Mouse (Mus musculus): ENCODE data around the gene Egln2. TPM values are rescaled to one million over a fixed set of nuclear protein-coding genes. Genes with fewer than 3 reads are reported as not detected.

Egln2 gene
- total and polyA plus RNA-seq, 3 experiments, result 69.5 to 80.1 TPM; not detected in 1

GRCm38 (mm10) chr7:27160921-27161320, 5.7 kb downstream of the Egln2 start:
- no peak overlapping the region for H3K9ac ChIP-seq (ENCODE audit: control insufficient read depth, low read depth, low read length, poor library complexity, severe bottlenecking)
- H3K79me2 ChIP-seq (ENCODE audit: control insufficient read depth, insufficient read depth, low read length, poor library complexity), result peaks cover 7% of the 10 kb centered on the region
- H3K9me3 ChIP-seq (replicated peaks; ENCODE audit: insufficient read depth, low read length), result no peaks in the 10 kb centered on the region
- TF ChIP-seq POLR2A (IDR thresholded peaks at IDR 0.05; ENCODE audit: control insufficient read depth in 1 of 2, insufficient read depth in 1 of 2, low read depth in 1 of 2, low read length in 2 of 2, poor library complexity in 1 of 2) (0 out of 4 replicates have a peak, but pooled peaks of 1 of the 2 experiments have one; percentile 13), ZKSCAN1 (IDR thresholded peaks at IDR 0.05; ENCODE audit: low read depth, low read length) (no peak), GABPA (IDR thresholded peaks at IDR 0.05; ENCODE audit: low read depth, low read length) (no peak), CTCF (IDR thresholded peaks at IDR 0.05 in 2 of 3, conservative IDR thresholded peaks at IDR 0.05 in 1 of 3; ENCODE audit: control insufficient read depth in 1 of 3, insufficient read depth in 1 of 3, low read depth in 2 of 3, low read length in 3 of 3, poor library complexity in 1 of 3, severe bottlenecking in 1 of 3) (no peak), MEF2A (IDR thresholded peaks at IDR 0.05; ENCODE audit: extremely low read depth, insufficient replicate concordance, low read depth, low read length, poor library complexity, severe bottlenecking) (no peak), POLR2AphosphoS2 (IDR thresholded peaks at IDR 0.05; ENCODE audit: low read length) (no peak), MYC (IDR thresholded peaks at IDR 0.05; ENCODE audit: low read depth, low read length) (no peak), GATA1 (IDR thresholded peaks at IDR 0.05; ENCODE audit: low read depth, low read length) (no peak), MXI1 (IDR thresholded peaks at IDR 0.05; ENCODE audit: low read depth, low read length) (no peak)
- no peak overlapping the region for H3K27ac ChIP-seq (ENCODE audit: control insufficient read depth, low read depth, low read length)
- DNase-seq (ENCODE audit: low read depth, low spot score), result no peak
- H3K36me3 ChIP-seq (ENCODE audit: control insufficient read depth in 1 of 2, insufficient read depth in 2 of 2, low read length in 2 of 2), result peaks cover 0 to 2% of the 10 kb centered on the region in 2 experiments; a peak in 1 of 4 replicates
- no peak overlapping the region for H3K4me3 ChIP-seq (ENCODE audit: control insufficient read depth in 1 of 2, insufficient read depth in 1 of 2, low read depth in 2 of 2, low read length in 2 of 2)
- H3K4me1 ChIP-seq (ENCODE audit: control insufficient read depth in 1 of 2, insufficient read depth in 2 of 2, low read length in 2 of 2), result no peaks in the 10 kb centered on the region
- H3K27me3 ChIP-seq (ENCODE audit: control insufficient read depth in 1 of 2, insufficient read depth in 2 of 2, low read length in 2 of 2), result no peaks in the 10 kb centered on the region

GRCm38 (mm10) chr7:27159882-27160281, 6.7 kb downstream of the Egln2 start:
- no peak overlapping the region for H3K9ac ChIP-seq (ENCODE audit: control insufficient read depth, low read depth, low read length, poor library complexity, severe bottlenecking)
- H3K79me2 ChIP-seq (ENCODE audit: control insufficient read depth, insufficient read depth, low read length, poor library complexity), result peaks cover 1% of the 10 kb centered on the region; the same call in 1 of the 2 replicates
- H3K4me1 ChIP-seq (ENCODE audit: control insufficient read depth in 1 of 2, insufficient read depth in 2 of 2, low read length in 2 of 2), result no peaks in the 10 kb centered on the region
- no peaks in the 10 kb centered on the region for H3K36me3 ChIP-seq (ENCODE audit: control insufficient read depth in 1 of 2, insufficient read depth in 2 of 2, low read length in 2 of 2)
- peak; percentile 84 for DNase-seq (ENCODE audit: low read depth, low spot score)
- no peaks in the 10 kb centered on the region for H3K27me3 ChIP-seq (ENCODE audit: control insufficient read depth in 1 of 2, insufficient read depth in 2 of 2, low read length in 2 of 2)
- H3K9me3 ChIP-seq (replicated peaks; ENCODE audit: insufficient read depth, low read length), result no peaks in the 10 kb centered on the region
- no peak overlapping the region for H3K4me3 ChIP-seq (ENCODE audit: control insufficient read depth in 1 of 2, insufficient read depth in 1 of 2, low read depth in 2 of 2, low read length in 2 of 2)
- TF ChIP-seq USF1 (IDR thresholded peaks at IDR 0.05; ENCODE audit: low read depth, low read length), result no peak
- no peak for TF ChIP-seq TCF12 (IDR thresholded peaks at IDR 0.05; ENCODE audit: low read depth, low read length)
- no peak for TF ChIP-seq POLR2AphosphoS5 (IDR thresholded peaks at IDR 0.05; ENCODE audit: borderline replicate concordance, low read depth, low read length)
- peak; percentile 85 for TF ChIP-seq SMC3 (IDR thresholded peaks at IDR 0.05; ENCODE audit: low read depth, low read length)
- TF ChIP-seq SIN3A (IDR thresholded peaks at IDR 0.05; ENCODE audit: low read length), result peak; percentile 74
- peak; percentile 39; the same call in 1 of the 2 replicates for TF ChIP-seq ZC3H11A (IDR thresholded peaks at IDR 0.05; ENCODE audit: low read depth, low read length)
- no peak for TF ChIP-seq GATA1 (IDR thresholded peaks at IDR 0.05; ENCODE audit: low read depth, low read length)
- 0 out of 2 replicates have a peak, but pooled peaks have one; percentile 39 for TF ChIP-seq POLR2AphosphoS2 (IDR thresholded peaks at IDR 0.05; ENCODE audit: low read length)
- 0 out of 2 replicates have a peak, but pooled peaks have one; percentile 34 for TF ChIP-seq MAZ (IDR thresholded peaks at IDR 0.05; ENCODE audit: low read depth, low read length)
- no peak for TF ChIP-seq E2F4 (IDR thresholded peaks at IDR 0.05; ENCODE audit: borderline replicate concordance, low read depth, low read length)
- TF ChIP-seq CTCF (IDR thresholded peaks at IDR 0.05 in 2 of 3, conservative IDR thresholded peaks at IDR 0.05 in 1 of 3; ENCODE audit: control insufficient read depth in 1 of 3, insufficient read depth in 1 of 3, low read depth in 2 of 3, low read length in 3 of 3, poor library complexity in 1 of 3, severe bottlenecking in 1 of 3), result peak; percentile 90 to 93 (median 90)
- TF ChIP-seq HCFC1 (IDR thresholded peaks at IDR 0.05; ENCODE audit: low read depth, low read length), result peak; percentile 30; the same call in 1 of the 2 replicates
- TF ChIP-seq RAD21 (IDR thresholded peaks at IDR 0.05; ENCODE audit: low read depth, low read length), result peak; percentile 59
- TF ChIP-seq NELFE (IDR thresholded peaks at IDR 0.05; ENCODE audit: low read depth, low read length), result no peak
- peak; percentile 69; the same call in 1 of the 2 replicates for TF ChIP-seq MYC (IDR thresholded peaks at IDR 0.05; ENCODE audit: low read depth, low read length)
- TF ChIP-seq USF2 (IDR thresholded peaks at IDR 0.05; ENCODE audit: borderline replicate concordance in 1 of 2, insufficient read depth in 1 of 2, low read depth in 1 of 2, low read length in 2 of 2), result no peak
- no peak overlapping the region for H3K27ac ChIP-seq (ENCODE audit: control insufficient read depth, low read depth, low read length)
